32 mouse cellular contexts compared by ENCODE assay signal in genomic region chr8:96092931-96093330, GRCm38 (mm10).
"Had no signal": no experiment of that assay in that cellular context is flagged by ENCODE, and none has a peak within 500 bp of the region (broad histone marks: within the 10 kb centered on the region; RNA-seq: fewer than 3 reads in every experiment).

No protein-coding gene starts in this region.

- H3K9me3 ChIP-seq: limb, embryonic 10.5 days; limb, embryonic 12.5 days; limb, embryonic 13.5 days; limb, embryonic 15.5 days; liver, embryonic 12.5 days; liver, embryonic 13.5 days; liver, embryonic 15.5 days; lung, embryonic 15.5 days; megakaryocyte, embryonic 14.5 days; midbrain, embryonic 10.5 days; midbrain, embryonic 12.5 days; midbrain, embryonic 13.5 days; midbrain, embryonic 15.5 days; neural tube, embryonic 12.5 days had no signal

- DNase-seq: left cerebral cortex, postnatal 4 days; liver; liver, embryonic 13.5 days; liver, postnatal 0 days; lung, adult 18-20 months; lung, adult 2 months; lung, embryonic 14.5 days; lung, postnatal 10 days; lung, postnatal 14 days; lung, postnatal 36 days; lung, postnatal 4 days; midbrain, embryonic 14.5 days had no signal

- H3K4me1 ChIP-seq: limb, embryonic 10.5 days; limb, embryonic 12.5 days; limb, embryonic 13.5 days; limb, embryonic 15.5 days; liver, embryonic 12.5 days; liver, embryonic 13.5 days; liver, embryonic 15.5 days; lung, embryonic 15.5 days; megakaryocyte, embryonic 14.5 days; midbrain, embryonic 10.5 days; midbrain, embryonic 12.5 days; midbrain, embryonic 13.5 days; midbrain, embryonic 15.5 days; neural tube, embryonic 12.5 days had no signal

- H3K27ac ChIP-seq: limb, embryonic 10.5 days; limb, embryonic 12.5 days; limb, embryonic 13.5 days; limb, embryonic 15.5 days; liver, embryonic 12.5 days; liver, embryonic 13.5 days; liver, embryonic 14.5 days; liver, embryonic 15.5 days; lung, embryonic 15.5 days; macrophage; midbrain, embryonic 10.5 days; midbrain, embryonic 12.5 days; midbrain, embryonic 13.5 days; midbrain, embryonic 15.5 days; neural tube, embryonic 12.5 days had no signal

- H3K4me3 ChIP-seq: limb, embryonic 10.5 days; limb, embryonic 12.5 days; limb, embryonic 13.5 days; limb, embryonic 15.5 days; liver, embryonic 12.5 days; liver, embryonic 13.5 days; liver, embryonic 15.5 days; lung, embryonic 15.5 days; megakaryocyte, embryonic 14.5 days; midbrain, embryonic 10.5 days; midbrain, embryonic 12.5 days; midbrain, embryonic 13.5 days; midbrain, embryonic 15.5 days; myocyte; neural tube, embryonic 12.5 days had no signal

- H3K4me2 ChIP-seq: limb, embryonic 12.5 days; limb, embryonic 13.5 days; limb, embryonic 15.5 days; liver, embryonic 11.5 days; liver, embryonic 12.5 days; liver, embryonic 13.5 days; liver, embryonic 15.5 days; lung, embryonic 14.5 days; lung, embryonic 15.5 days; midbrain, embryonic 11.5 days; midbrain, embryonic 12.5 days; midbrain, embryonic 13.5 days; midbrain, embryonic 15.5 days; neural tube, embryonic 12.5 days had no signal

- H3K27me3 ChIP-seq: limb, embryonic 12.5 days; limb, embryonic 13.5 days; limb, embryonic 15.5 days; liver, embryonic 12.5 days; liver, embryonic 13.5 days; liver, embryonic 15.5 days; lung, embryonic 15.5 days; megakaryocyte, embryonic 14.5 days; midbrain, embryonic 12.5 days; midbrain, embryonic 13.5 days; midbrain, embryonic 15.5 days; neural tube, embryonic 12.5 days had no signal

- H3K36me3 ChIP-seq: limb, embryonic 10.5 days; limb, embryonic 12.5 days; limb, embryonic 13.5 days; limb, embryonic 15.5 days; liver, embryonic 12.5 days; liver, embryonic 13.5 days; liver, embryonic 15.5 days; lung, embryonic 15.5 days; midbrain, embryonic 10.5 days; midbrain, embryonic 12.5 days; midbrain, embryonic 13.5 days; midbrain, embryonic 15.5 days; neural tube, embryonic 12.5 days had no signal

- ATAC-seq: liver, embryonic 12.5 days; liver, postnatal 0 days; lung, postnatal 0 days; midbrain, embryonic 13.5 days; midbrain, embryonic 15.5 days; midbrain, embryonic 16.5 days had no signal

- H3K9ac ChIP-seq: limb, embryonic 12.5 days; limb, embryonic 13.5 days; limb, embryonic 15.5 days; liver, embryonic 12.5 days; liver, embryonic 13.5 days; liver, embryonic 14.5 days; liver, embryonic 15.5 days; liver, postnatal 0 days; lung, embryonic 14.5 days; lung, embryonic 15.5 days; midbrain, embryonic 12.5 days; midbrain, embryonic 13.5 days; midbrain, embryonic 15.5 days; neural tube, embryonic 12.5 days had no signal
